Mouse (Mus musculus): ENCODE measurements at regions not wholly inside any gene's neighbourhood (a gene's known extent, or its start where the extent isn't known, plus 50 kb on each side); places are given as distances from the start of the nearest gene placed in this dataset.

- Histone ChIP-seq H3K4me1 (peaks cover 9% of the 10 kb centered on the region), H3K9ac (no peak overlapping the region), H3K27ac (no peak overlapping the region), H3K36me3 (no peaks in the 10 kb centered on the region), H3K4me3 (no peak overlapping the region), H3K27me3 (replicated peaks) (no peaks in the 10 kb centered on the region), H3K9me3 (0 out of 2 replicates have a peak, but pooled peaks cover 5% of the 10 kb centered on the region), H3K4me2 (replicated peaks) (no peak overlapping the region)
- no peak for ATAC-seq (ENCODE audit: low FRiP score, low read depth)
- WGBS: 80% methylated on average over 5 of the region's 5 CpGs
These were observed 262.6 kb upstream of the N4bp1 start for GRCm38 (mm10) chr8:87147704-87148103.

GRCm38 (mm10) chr8:87137412-87137811 lies 252.4 kb upstream of the N4bp1 start:
- no peaks in the 10 kb centered on the region for H3K36me3 ChIP-seq
- no peak for ATAC-seq (ENCODE audit: low FRiP score, low read depth)
- 86% methylated on average over 4 of the region's 4 CpGs for WGBS

GRCm38 (mm10) chr8:87131716-87132115 lies 246.7 kb upstream of the N4bp1 start:
- no peak overlapping the region for H3K4me2 ChIP-seq (replicated peaks)
- H3K4me3 ChIP-seq: no peak overlapping the region

More at GRCm38 (mm10) chr8:87137412-87137811, 252.4 kb upstream of the N4bp1 start:
- no peak overlapping the region for H3K9ac ChIP-seq
- H3K27me3 ChIP-seq (replicated peaks): no peaks in the 10 kb centered on the region
- no peak overlapping the region for H3K4me3 ChIP-seq
- H3K9me3 ChIP-seq: no peaks in the 10 kb centered on the region
- no peak overlapping the region for H3K27ac ChIP-seq
- no peak overlapping the region for H3K4me2 ChIP-seq (replicated peaks)
- no peaks in the 10 kb centered on the region for H3K4me1 ChIP-seq

GRCm38 (mm10) chr8:87130691-87131090 lies 245.6 kb upstream of the N4bp1 start:
- WGBS: 70% methylated on average over 3 of the region's 3 CpGs

More at GRCm38 (mm10) chr8:87131716-87132115, 246.7 kb upstream of the N4bp1 start:
- no peaks in the 10 kb centered on the region for H3K4me1 ChIP-seq
- H3K9ac ChIP-seq: no peak overlapping the region
- H3K36me3 ChIP-seq: no peaks in the 10 kb centered on the region
- H3K9me3 ChIP-seq: no peaks in the 10 kb centered on the region
- H3K27me3 ChIP-seq (replicated peaks): no peaks in the 10 kb centered on the region
- WGBS: 79% methylated on average over 3 of the region's 3 CpGs
- no peak for ATAC-seq (ENCODE audit: low FRiP score, low read depth)
- H3K27ac ChIP-seq: no peak overlapping the region

GRCm38 (mm10) chr8:87128593-87128992 lies 243.5 kb upstream of the N4bp1 start:
- Histone ChIP-seq H3K27ac (no peak overlapping the region), H3K4me1 (no peaks in the 10 kb centered on the region), H3K36me3 (no peaks in the 10 kb centered on the region), H3K4me2 (replicated peaks) (no peak overlapping the region), H3K4me3 (no peak overlapping the region), H3K27me3 (replicated peaks) (no peaks in the 10 kb centered on the region), H3K9me3 (no peaks in the 10 kb centered on the region), H3K9ac (no peak overlapping the region)
- WGBS: 60% methylated on average over 4 of the region's 4 CpGs
- ATAC-seq (ENCODE audit: low FRiP score, low read depth): no peak

More at GRCm38 (mm10) chr8:87130691-87131090, 245.6 kb upstream of the N4bp1 start:
- H3K4me1 ChIP-seq: no peaks in the 10 kb centered on the region
- no peak overlapping the region for H3K4me3 ChIP-seq
- H3K4me2 ChIP-seq (replicated peaks): no peak overlapping the region
- no peak overlapping the region for H3K9ac ChIP-seq
- ATAC-seq (ENCODE audit: low FRiP score, low read depth): no peak
- H3K27me3 ChIP-seq (replicated peaks): no peaks in the 10 kb centered on the region
- H3K36me3 ChIP-seq: no peaks in the 10 kb centered on the region
- H3K27ac ChIP-seq: no peak overlapping the region
- H3K9me3 ChIP-seq: no peaks in the 10 kb centered on the region

- no peak overlapping the region for H3K4me3 ChIP-seq
- ATAC-seq (ENCODE audit: low FRiP score, low read depth): 0 out of 2 replicates have a peak, but pooled peaks have one; percentile 21
- H3K27ac ChIP-seq: no peak overlapping the region
- peaks cover 7% of the 10 kb centered on the region; the same call in 1 of the 2 replicates for H3K4me1 ChIP-seq
- H3K9me3 ChIP-seq: no peaks in the 10 kb centered on the region
- H3K36me3 ChIP-seq: no peaks in the 10 kb centered on the region
- H3K27me3 ChIP-seq (replicated peaks): no peaks in the 10 kb centered on the region
- H3K4me2 ChIP-seq (replicated peaks): no peak overlapping the region
- no peak overlapping the region for H3K9ac ChIP-seq
- 41% methylated on average over 14 of the region's 14 CpGs for WGBS
These were observed 231.2 kb upstream of the N4bp1 start for GRCm38 (mm10) chr8:87116190-87116765.

- H3K9ac ChIP-seq: no peak overlapping the region
- no peaks in the 10 kb centered on the region for H3K36me3 ChIP-seq
- ATAC-seq (ENCODE audit: low FRiP score, low read depth): no peak
- H3K4me3 ChIP-seq: no peak overlapping the region
- H3K27me3 ChIP-seq (replicated peaks): no peaks in the 10 kb centered on the region
- H3K4me1 ChIP-seq: peaks cover 7% of the 10 kb centered on the region; the same call in 1 of the 2 replicates
- WGBS: 89% methylated on average over 7 of the region's 7 CpGs
- no peaks in the 10 kb centered on the region for H3K9me3 ChIP-seq
- no peak overlapping the region for H3K4me2 ChIP-seq (replicated peaks)
- H3K27ac ChIP-seq: no peak overlapping the region
These were observed 227.3 kb upstream of the N4bp1 start for GRCm38 (mm10) chr8:87112355-87112754.

- H3K4me2 ChIP-seq (replicated peaks): no peak overlapping the region
- H3K27ac ChIP-seq: no peak overlapping the region
- no peak overlapping the region for H3K9ac ChIP-seq
- H3K27me3 ChIP-seq (replicated peaks): no peaks in the 10 kb centered on the region
- no peak overlapping the region for H3K4me3 ChIP-seq
- no peaks in the 10 kb centered on the region for H3K4me1 ChIP-seq
- H3K36me3 ChIP-seq: no peaks in the 10 kb centered on the region
- H3K9me3 ChIP-seq: no peaks in the 10 kb centered on the region
- ATAC-seq (ENCODE audit: low FRiP score, low read depth): no peak
- WGBS: 45% methylated on average over 7 of the region's 7 CpGs
These were observed 220.0 kb upstream of the N4bp1 start for GRCm38 (mm10) chr8:87105106-87105505.

- Histone ChIP-seq H3K27ac (no peak overlapping the region), H3K9ac (no peak overlapping the region), H3K36me3 (no peaks in the 10 kb centered on the region), H3K4me2 (replicated peaks) (no peak overlapping the region), H3K27me3 (replicated peaks) (no peaks in the 10 kb centered on the region), H3K4me1 (0 out of 2 replicates have a peak, but pooled peaks cover 8% of the 10 kb centered on the region), H3K4me3 (no peak overlapping the region), H3K9me3 (no peaks in the 10 kb centered on the region)
- ATAC-seq (ENCODE audit: low FRiP score, low read depth): no peak
- WGBS: 73% methylated on average over 2 of the region's 2 CpGs
These were observed 210.2 kb upstream of the N4bp1 start for GRCm38 (mm10) chr8:87095211-87095610.

- Histone ChIP-seq H3K4me2 (replicated peaks) (no peak overlapping the region), H3K4me1 (0 out of 2 replicates have a peak, but pooled peaks cover 8% of the 10 kb centered on the region), H3K27me3 (replicated peaks) (no peaks in the 10 kb centered on the region), H3K9ac (no peak overlapping the region), H3K36me3 (no peaks in the 10 kb centered on the region), H3K27ac (no peak overlapping the region), H3K9me3 (no peaks in the 10 kb centered on the region), H3K4me3 (no peak overlapping the region)
- no peak for ATAC-seq (ENCODE audit: low FRiP score, low read depth)
- WGBS: 84% methylated on average over 4 of the region's 4 CpGs
These were observed 209.6 kb upstream of the N4bp1 start for GRCm38 (mm10) chr8:87094685-87095084.

- Histone ChIP-seq H3K9me3 (no peaks in the 10 kb centered on the region), H3K4me1 (0 out of 2 replicates have a peak, but pooled peaks cover 8% of the 10 kb centered on the region), H3K9ac (no peak overlapping the region), H3K36me3 (no peaks in the 10 kb centered on the region), H3K4me3 (no peak overlapping the region), H3K27me3 (replicated peaks) (no peaks in the 10 kb centered on the region), H3K4me2 (replicated peaks) (no peak overlapping the region), H3K27ac (no peak overlapping the region)
- ATAC-seq (ENCODE audit: low FRiP score, low read depth): no peak
- 75% methylated on average over 10 of the region's 10 CpGs for WGBS
These were observed 208.7 kb upstream of the N4bp1 start for GRCm38 (mm10) chr8:87093716-87094115.

- no peak overlapping the region for H3K4me3 ChIP-seq
- H3K9ac ChIP-seq: no peak overlapping the region
- no peak overlapping the region for H3K4me2 ChIP-seq (replicated peaks)
- no peaks in the 10 kb centered on the region for H3K27me3 ChIP-seq (replicated peaks)
- 0 out of 2 replicates have a peak, but pooled peaks cover 8% of the 10 kb centered on the region for H3K4me1 ChIP-seq
- no peaks in the 10 kb centered on the region for H3K9me3 ChIP-seq
- ATAC-seq (ENCODE audit: low FRiP score, low read depth): no peak
- no peaks in the 10 kb centered on the region for H3K36me3 ChIP-seq
- WGBS: 61% methylated on average over 5 of the region's 5 CpGs
- H3K27ac ChIP-seq: no peak overlapping the region
These were observed 208.0 kb upstream of the N4bp1 start for GRCm38 (mm10) chr8:87093081-87093480.

Data from neural tube, embryonic 12.5 days (tissue).